In the genomic region with DNA sequence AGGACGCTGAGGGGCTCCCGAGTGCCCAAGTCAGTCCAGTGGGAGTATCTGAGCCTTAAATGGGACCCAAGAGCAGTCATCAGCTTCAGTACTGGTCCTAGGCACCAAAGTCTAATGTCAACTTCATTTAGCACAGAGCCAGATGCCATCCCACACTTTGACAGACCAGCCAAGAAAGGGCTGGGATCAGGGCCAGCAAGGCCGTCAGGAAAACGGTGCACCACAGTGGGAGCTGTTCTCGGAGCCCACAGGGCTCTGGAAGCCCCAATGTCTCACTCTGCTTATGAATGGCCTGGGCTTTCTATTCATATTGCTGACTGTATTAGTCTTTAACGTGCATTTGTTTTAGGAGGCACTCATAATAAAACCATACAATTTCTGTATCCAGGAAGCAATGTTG, we compare ENCODE assay signal across 17 mouse cellular contexts. TPM values are rescaled to one million over a fixed set of nuclear protein-coding genes. Genes with fewer than 3 reads are reported as not detected.
DNase-seq lines count a peak whose midpoint lies in the region; ATAC-seq and TF ChIP-seq lines count a peak whose summit lies in the region.
"Had no signal": no experiment of that assay in that cellular context is flagged by ENCODE, and none has a peak within 500 bp of the region (broad histone marks: within the 10 kb centered on the region; RNA-seq: fewer than 3 reads in every experiment).

No protein-coding gene starts in this region.

- WGBS in forebrain, embryonic 10.5 days = 84% methylated on average over 6 of the region's 6 CpGs
- WGBS in forebrain, embryonic 12.5 days = 76% methylated on average over 6 of the region's 6 CpGs
- WGBS in hindbrain, postnatal 0 days = 41% methylated on average over 6 of the region's 6 CpGs
- WGBS in hindbrain, embryonic 10.5 days = 86% methylated on average over 6 of the region's 6 CpGs
- WGBS in cerebellum, adult 2 months = 12% methylated on average over 6 of the region's 6 CpGs
- WGBS in kidney, embryonic 14.5 days = 79% methylated on average over 6 of the region's 6 CpGs

- no peak overlapping the region for H3K4me2 ChIP-seq in forebrain, embryonic 12.5 days
- no peak overlapping the region for H3K4me2 ChIP-seq in hindbrain, postnatal 0 days (ENCODE audit: low read depth, low read length)
- H3K4me2 ChIP-seq in kidney, embryonic 14.5 days (replicated peaks; ENCODE audit: low read depth, low read length) = no peak overlapping the region
- H3K4me2 ChIP-seq: embryonic facial prominence, embryonic 13.5 days; intestine, embryonic 15.5 days; liver, embryonic 12.5 days; midbrain, embryonic 13.5 days; stomach, embryonic 15.5 days had no signal

- no peak for ATAC-seq in forebrain, embryonic 12.5 days (ENCODE audit: low FRiP score)
- ATAC-seq in hindbrain, postnatal 0 days = peak; percentile 75
- ATAC-seq in kidney, embryonic 14.5 days (ENCODE audit: low FRiP score, low TSS enrichment) = no peak
- ATAC-seq: intestine, embryonic 15.5 days; liver, embryonic 12.5 days had no signal

- no peak for TF ChIP-seq POLR2A in cerebellum, adult 2 months (IDR thresholded peaks at IDR 0.05; ENCODE audit: borderline replicate concordance, insufficient read depth, low read length)

- H3K4me3 ChIP-seq in forebrain, embryonic 10.5 days = no peak overlapping the region
- H3K4me3 ChIP-seq in forebrain, embryonic 12.5 days (replicated peaks) = no peak overlapping the region
- H3K4me3 ChIP-seq in hindbrain, postnatal 0 days (ENCODE audit: low read length) = no peak overlapping the region
- H3K4me3 ChIP-seq in hindbrain, embryonic 10.5 days = no peak overlapping the region
- H3K4me3 ChIP-seq in cerebellum, adult 2 months (replicated peaks; ENCODE audit: insufficient read depth, low read depth, low read length) = no peak overlapping the region
- no peak overlapping the region for H3K4me3 ChIP-seq in layer of hippocampus, adult 2 months
- no peak overlapping the region for H3K4me3 ChIP-seq in kidney, embryonic 14.5 days (ENCODE audit: low read length)
- H3K4me3 ChIP-seq: embryonic facial prominence, embryonic 13.5 days; intestine, embryonic 15.5 days; liver, embryonic 12.5 days; midbrain, embryonic 13.5 days; stomach, embryonic 15.5 days had no signal

- peaks cover 73% of the 10 kb centered on the region for H3K27me3 ChIP-seq in forebrain, embryonic 10.5 days (ENCODE audit: poor library complexity, severe bottlenecking)
- peaks cover 42% of the 10 kb centered on the region for H3K27me3 ChIP-seq in forebrain, embryonic 12.5 days
- no peaks in the 10 kb centered on the region for H3K27me3 ChIP-seq in hindbrain, postnatal 0 days (ENCODE audit: insufficient read depth, low read length)
- H3K27me3 ChIP-seq in hindbrain, embryonic 10.5 days (ENCODE audit: insufficient read depth, poor library complexity, severe bottlenecking) = no peaks in the 10 kb centered on the region
- no peaks in the 10 kb centered on the region; the same call in 1 of the 2 replicates for H3K27me3 ChIP-seq in cerebellum, adult 2 months (ENCODE audit: control insufficient read depth, insufficient read depth, low read length)
- no peaks in the 10 kb centered on the region for H3K27me3 ChIP-seq in kidney, embryonic 14.5 days (ENCODE audit: control insufficient read depth, insufficient read depth, low read length)
- H3K27me3 ChIP-seq: embryonic facial prominence, embryonic 13.5 days; intestine, embryonic 15.5 days; liver, embryonic 12.5 days; midbrain, embryonic 13.5 days; stomach, embryonic 15.5 days had no signal

- no peak for DNase-seq in forebrain, embryonic 10.5 days (ENCODE audit: extremely low spot score, low spot score)
- peak; percentile 73 for DNase-seq in hindbrain, postnatal 0 days (ENCODE audit: low spot score)
- DNase-seq in hindbrain, embryonic 10.5 days (ENCODE audit: low spot score) = no peak
- peak; percentile 46 to 61 for DNase-seq in cerebellum, adult 2 months
- DNase-seq in layer of hippocampus, adult 2 months (ENCODE audit: low spot score in 2 of 2) = peak; percentile 19 to 59
- DNase-seq in gastrocnemius, adult 18-20 months (ENCODE audit: low spot score) = no peak
- DNase-seq: adrenal gland, adult 8-10 months; kidney, postnatal 36 days; lung, postnatal 10 days; thymus, postnatal 14 days had no signal

- H3K4me1 ChIP-seq in forebrain, embryonic 10.5 days = peaks cover 51% of the 10 kb centered on the region
- peaks cover 31% of the 10 kb centered on the region for H3K4me1 ChIP-seq in forebrain, embryonic 12.5 days
- H3K4me1 ChIP-seq in hindbrain, postnatal 0 days (ENCODE audit: insufficient read depth, low read length) = peaks cover 8% of the 10 kb centered on the region; the same call in 1 of the 2 replicates
- H3K4me1 ChIP-seq in hindbrain, embryonic 10.5 days (replicated peaks) = peaks cover 38% of the 10 kb centered on the region
- peaks cover 10% of the 10 kb centered on the region for H3K4me1 ChIP-seq in cerebellum, adult 2 months (ENCODE audit: control insufficient read depth, insufficient read depth, low read length)
- H3K4me1 ChIP-seq in kidney, embryonic 14.5 days (ENCODE audit: control insufficient read depth, insufficient read depth, low read length) = peaks cover 20% of the 10 kb centered on the region
- H3K4me1 ChIP-seq: liver, embryonic 12.5 days had no signal

- H3K9me3 ChIP-seq in forebrain, embryonic 10.5 days = no peaks in the 10 kb centered on the region
- H3K9me3 ChIP-seq in forebrain, embryonic 12.5 days = no peaks in the 10 kb centered on the region
- H3K9me3 ChIP-seq in hindbrain, postnatal 0 days (ENCODE audit: low read length) = no peaks in the 10 kb centered on the region
- H3K9me3 ChIP-seq in hindbrain, embryonic 10.5 days = no peaks in the 10 kb centered on the region
- no peaks in the 10 kb centered on the region for H3K9me3 ChIP-seq in kidney, embryonic 14.5 days (ENCODE audit: control insufficient read depth, low read length)
- H3K9me3 ChIP-seq: embryonic facial prominence, embryonic 13.5 days; intestine, embryonic 15.5 days; liver, embryonic 12.5 days; midbrain, embryonic 13.5 days; stomach, embryonic 15.5 days had no signal

- no peak overlapping the region for H3K9ac ChIP-seq in forebrain, embryonic 12.5 days
- H3K9ac ChIP-seq in hindbrain, postnatal 0 days (replicated peaks; ENCODE audit: low read length) = no peak overlapping the region
- H3K9ac ChIP-seq in kidney, embryonic 14.5 days (ENCODE audit: low read depth, low read length) = no peak overlapping the region
- H3K9ac ChIP-seq: embryonic facial prominence, embryonic 13.5 days; intestine, embryonic 15.5 days; liver, embryonic 12.5 days; midbrain, embryonic 13.5 days; stomach, embryonic 15.5 days had no signal

- no peak for TF ChIP-seq CTCF in hindbrain, postnatal 0 days (IDR thresholded peaks at IDR 0.05; ENCODE audit: low read depth)
- TF ChIP-seq CTCF in cerebellum, adult 2 months (IDR thresholded peaks at IDR 0.05; ENCODE audit: borderline replicate concordance, insufficient read depth, low read depth, low read length) = no peak
- no peak for TF ChIP-seq CTCF in layer of hippocampus, adult 2 months (conservative IDR thresholded peaks at IDR 0.05)

- H3K27ac ChIP-seq in forebrain, embryonic 10.5 days = 0 out of 2 replicates have a peak overlapping the region, but pooled peaks have one; percentile 22
- no peak overlapping the region for H3K27ac ChIP-seq in forebrain, embryonic 12.5 days
- H3K27ac ChIP-seq in hindbrain, postnatal 0 days = no peak overlapping the region
- no peak overlapping the region for H3K27ac ChIP-seq in hindbrain, embryonic 10.5 days
- no peak overlapping the region for H3K27ac ChIP-seq in cerebellum, adult 2 months (ENCODE audit: insufficient read depth, low read length)
- H3K27ac ChIP-seq in layer of hippocampus, adult 2 months = no peak overlapping the region
- no peak overlapping the region for H3K27ac ChIP-seq in kidney, embryonic 14.5 days (ENCODE audit: low read depth, low read length)
- H3K27ac ChIP-seq: embryonic facial prominence, embryonic 13.5 days; intestine, embryonic 15.5 days; liver, embryonic 12.5 days; midbrain, embryonic 13.5 days; stomach, embryonic 15.5 days had no signal

- H3K36me3 ChIP-seq in forebrain, embryonic 10.5 days (replicated peaks) = no peaks in the 10 kb centered on the region
- no peaks in the 10 kb centered on the region for H3K36me3 ChIP-seq in forebrain, embryonic 12.5 days (replicated peaks)
- H3K36me3 ChIP-seq in hindbrain, postnatal 0 days (ENCODE audit: insufficient read depth, low read length) = no peaks in the 10 kb centered on the region
- H3K36me3 ChIP-seq in hindbrain, embryonic 10.5 days = no peaks in the 10 kb centered on the region
- H3K36me3 ChIP-seq in kidney, embryonic 14.5 days (ENCODE audit: control insufficient read depth, insufficient read depth, low read length) = no peaks in the 10 kb centered on the region
- H3K36me3 ChIP-seq: embryonic facial prominence, embryonic 13.5 days; intestine, embryonic 15.5 days; liver, embryonic 12.5 days; midbrain, embryonic 13.5 days; stomach, embryonic 15.5 days had no signal

RNA-seq across cellular contexts. Expression of a gene that starts 36.2 kb away (rescaled TPM):
- polyA plus RNA-seq in forebrain, embryonic 10.5 days (2016; fragmentation: Nextera tagmentation; extraction: Ambion mirVana) = 0.53 and 0.62 TPM in 2 replicates
- 0.83 and 0.93 TPM in 2 replicates for polyA plus RNA-seq in forebrain, embryonic 12.5 days (2016; fragmentation: Nextera tagmentation; extraction: Ambion mirVana)
- total RNA-seq in hindbrain, postnatal 0 days (2014; rRNA removed) = 0.11 and 0.16 TPM in 2 replicates
- 0.08 TPM in 2 replicates for polyA plus RNA-seq in hindbrain, postnatal 0 days (2015; fragmentation: Nextera tagmentation; extraction: Ambion mirVana)
- 0.08 and 0.20 TPM in 2 replicates for polyA plus RNA-seq in hindbrain, embryonic 10.5 days (2016; fragmentation: Nextera tagmentation; extraction: Ambion mirVana)
- polyA plus RNA-seq in cerebellum, adult 2 months (2012; rRNA removed) = 0.08 and 0.13 TPM in 2 replicates
- total RNA-seq in layer of hippocampus, adult 2 months (2021) = under 1 TPM; 0.13 to 0.15 TPM
- under 1 TPM in 1 of 2 experiments, not detected in 1; 0.14 TPM for total RNA-seq in gastrocnemius, adult 18-20 months (2021)
- 0.27 and 0.35 TPM in 2 replicates for polyA plus RNA-seq in kidney, embryonic 14.5 days (2014; fragmentation: Nextera tagmentation; extraction: Ambion mirVana)

Comparison
In these comparisons a context has a peak if more than half of its experiments do, and no peak if none do; other contexts are left out.
1. DNase-seq: peak in hindbrain, postnatal 0 days (single experiment), cerebellum, adult 2 months (2 of 2) and layer of hippocampus, adult 2 months (2 of 2); none in forebrain, embryonic 10.5 days (single experiment), hindbrain, embryonic 10.5 days (single experiment) and gastrocnemius, adult 18-20 months (single experiment).